Mouse (Mus musculus) forelimb bud, embryonic 11.5 days (tissue): Measurements from ENCODE around the gene Zfp697.
"Not testable (repeated sequence)": the region's sequence is repeated elsewhere in the genome, so short reads cannot be mapped to it uniquely, and the experiment has no call there.

Source experiments
- DNase-seq: peaks from one replicate; pipeline ENCODE4 v3.0.0-alpha.2; 2012; ENCODE audit warnings: low read depth, low spot score

Zfp697 gene

DNA sequence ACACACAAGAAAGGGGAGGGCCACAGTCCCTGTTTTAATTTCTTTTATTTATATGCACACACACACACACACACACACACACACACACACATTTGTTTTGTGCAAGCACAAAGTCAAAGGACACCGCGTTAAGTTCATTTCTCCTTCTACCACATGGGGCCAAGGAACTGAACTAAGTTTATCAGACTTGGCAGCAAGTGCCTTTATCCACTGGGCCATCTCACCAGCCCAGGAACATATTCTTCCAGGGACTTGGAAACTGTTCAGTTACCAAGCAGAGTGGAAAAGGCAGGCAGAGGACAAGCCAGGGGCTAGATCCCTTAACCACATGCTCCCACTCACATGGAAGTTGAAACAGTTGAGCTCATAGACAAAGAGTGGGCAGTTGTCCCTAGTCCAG is 13.5 kb upstream of the Zfp697 start:
- DNase-seq = no peak

DNA sequence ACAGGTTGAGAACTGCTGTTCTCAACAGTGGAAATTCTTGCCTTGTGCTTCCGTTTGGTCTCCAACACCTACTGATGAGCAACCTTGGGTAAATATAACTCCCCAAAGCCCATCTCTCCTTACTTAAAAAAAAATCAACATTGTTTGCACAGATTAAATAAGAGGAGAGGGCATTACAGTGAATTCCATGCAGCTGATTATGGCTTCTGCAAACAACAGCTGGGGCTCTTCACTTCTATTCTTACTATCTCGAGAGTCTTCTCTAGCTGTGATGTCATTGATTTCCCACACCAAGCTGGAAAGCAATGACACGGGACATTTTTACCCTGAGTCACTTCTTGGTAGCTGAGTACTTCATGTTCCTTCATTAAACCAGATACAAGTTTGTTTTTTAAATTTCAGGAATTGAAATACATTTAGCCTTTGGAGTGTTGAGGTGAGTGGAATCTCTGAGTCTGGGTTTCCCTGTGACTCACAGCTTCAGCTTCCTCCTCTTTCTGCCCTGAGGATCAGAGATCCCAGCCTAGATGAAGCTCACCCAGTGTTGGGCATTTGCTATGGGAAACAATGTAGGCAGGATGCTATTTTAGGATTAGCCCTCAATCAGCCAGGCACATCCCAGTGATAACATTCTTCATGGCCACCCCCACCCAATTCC is 8.1 kb upstream of the Zfp697 start:
- DNase-seq = no peak

DNA sequence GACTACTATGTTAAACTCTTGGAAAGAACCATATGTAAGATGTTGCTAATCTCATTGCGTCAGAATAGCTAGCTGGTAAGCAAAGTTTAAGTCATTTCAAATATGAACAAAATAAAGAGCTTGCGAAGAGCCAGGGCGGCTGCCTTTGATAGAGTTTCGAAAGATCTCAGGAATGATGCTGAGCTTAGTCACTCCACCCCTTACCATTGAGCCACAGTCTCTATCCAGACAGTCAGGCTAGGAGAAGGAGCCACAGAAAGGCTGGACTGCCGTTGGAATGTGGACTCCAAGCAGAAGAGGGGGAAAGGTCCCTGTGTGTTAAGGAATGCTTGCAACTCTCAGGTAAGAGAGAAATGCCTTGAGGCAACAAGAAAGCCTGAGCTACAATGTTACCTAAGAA is 7.3 kb upstream of the Zfp697 start:
- no peak for DNase-seq

DNA sequence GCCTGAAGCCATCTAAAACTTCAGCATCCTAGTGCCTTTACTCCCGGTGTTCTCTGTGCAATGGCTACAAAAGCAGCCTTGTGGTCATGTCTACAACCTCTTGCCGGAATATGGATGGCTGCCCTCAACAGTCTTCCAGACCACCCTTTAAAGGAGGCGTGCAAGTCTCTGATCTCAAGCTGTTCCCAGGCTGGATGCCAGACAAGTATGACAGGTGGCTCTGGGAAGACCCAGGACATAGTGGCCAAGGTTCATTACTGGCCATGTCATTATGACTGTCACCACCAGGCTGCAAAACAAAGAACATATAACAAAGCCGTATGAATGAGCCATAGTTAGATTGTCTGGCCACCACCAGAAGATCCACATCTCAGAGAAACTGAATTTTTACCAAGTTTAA is 4.0 kb upstream of the Zfp697 start:
- DNase-seq = no peak

DNA sequence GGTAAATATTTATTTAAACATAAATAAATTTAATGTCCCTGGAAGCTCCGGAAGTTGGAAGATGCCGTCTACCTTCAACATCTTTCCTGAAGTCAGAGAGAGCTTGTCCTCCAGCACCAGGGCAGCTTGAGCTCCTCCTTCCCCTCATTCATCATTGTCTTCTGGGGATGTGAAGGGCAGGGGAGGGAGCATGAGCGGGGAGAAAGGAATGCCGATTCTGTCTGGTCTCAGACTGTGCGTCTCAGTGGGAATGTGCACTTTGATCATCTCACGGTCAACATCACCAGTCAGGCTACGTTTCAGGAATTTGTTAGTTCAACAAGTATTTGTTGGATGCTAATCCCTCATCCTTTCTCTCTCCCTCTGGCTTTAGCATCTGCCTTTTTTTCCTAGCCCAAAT is 3.0 kb upstream of the Zfp697 start:
- DNase-seq = no peak

DNA sequence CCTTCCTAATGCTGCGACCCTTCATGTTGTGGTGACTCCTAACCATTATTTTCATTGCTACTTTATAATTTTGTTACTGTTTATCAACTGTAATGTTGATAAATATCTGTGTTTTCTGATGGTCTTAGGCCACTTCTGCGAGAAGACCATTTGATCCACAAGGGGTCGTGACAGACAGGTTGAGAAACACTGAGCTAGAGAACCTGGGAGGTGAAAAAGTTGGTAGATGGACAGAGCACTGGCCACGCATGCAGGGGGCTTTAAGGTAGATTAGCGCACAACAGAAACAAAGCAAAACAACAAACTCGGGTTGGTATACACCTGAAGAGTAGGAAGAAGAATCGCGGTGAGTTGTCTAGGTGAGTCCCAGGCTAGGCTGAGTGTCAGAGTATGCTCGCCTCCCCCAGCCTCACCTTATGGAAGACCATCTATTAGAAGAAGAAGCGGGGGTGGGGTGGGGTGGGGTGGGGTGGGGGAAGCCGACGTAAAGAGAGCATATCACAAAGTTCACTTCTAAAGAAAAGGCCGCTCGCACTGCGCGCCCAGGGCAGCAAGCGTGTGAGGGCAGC is 500 bp upstream of the Zfp697 start:
- no peak for DNase-seq

DNA sequence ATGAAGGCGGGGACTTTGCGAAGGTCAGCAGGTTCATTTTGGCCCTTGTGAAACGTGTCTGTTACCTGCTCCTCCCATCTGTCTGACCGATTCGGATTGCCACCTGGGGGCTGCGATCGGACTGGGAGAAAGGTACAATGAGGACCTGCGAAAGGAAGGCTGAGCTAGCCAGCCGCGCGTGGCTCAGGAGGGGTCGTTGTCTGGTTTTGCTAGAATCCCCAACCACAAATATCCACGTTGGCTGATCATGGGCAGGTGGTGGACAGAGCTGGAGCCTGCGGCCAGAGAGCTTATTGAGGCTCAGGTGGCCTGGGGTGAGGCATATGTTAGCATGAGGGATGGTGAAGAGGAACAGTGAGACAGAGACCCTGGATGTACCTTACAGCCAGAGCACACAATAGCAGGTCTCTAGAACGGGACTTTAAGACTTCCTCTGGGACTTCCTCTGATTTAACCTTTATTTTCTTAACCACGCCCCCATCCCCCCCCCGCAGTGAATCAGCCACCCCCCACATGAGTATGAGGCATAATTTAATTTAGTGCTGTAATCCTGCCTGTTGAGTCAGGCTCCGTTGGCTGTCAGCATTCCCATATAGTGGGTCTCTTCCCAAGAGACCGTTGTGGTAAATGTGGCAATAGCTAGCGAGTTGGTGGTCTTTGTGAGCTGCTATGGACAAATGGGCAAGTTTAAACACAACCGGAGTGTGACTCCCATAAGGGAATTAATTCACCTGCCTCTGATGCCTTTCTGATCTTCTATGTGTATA is 946 bp downstream of the Zfp697 start:
- DNase-seq = no peak

DNA sequence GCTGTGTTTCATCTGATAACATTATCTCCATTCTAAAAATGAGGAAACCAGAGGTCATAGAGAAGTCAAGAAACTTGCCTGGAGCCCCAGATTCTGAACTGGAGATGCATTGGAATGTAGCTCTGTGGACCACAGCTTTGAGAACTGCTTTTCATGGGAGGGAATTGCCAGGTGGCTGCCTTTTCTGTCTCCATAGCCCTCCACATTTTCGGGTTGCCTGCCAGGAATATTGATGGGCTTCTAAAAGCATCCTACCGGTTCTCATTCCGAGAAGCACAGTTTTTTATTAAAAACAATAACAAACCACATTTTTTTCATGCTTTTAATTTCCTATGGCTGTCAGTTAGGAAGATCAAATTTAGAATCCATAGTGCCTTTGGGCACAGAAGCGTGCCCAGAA is 4.8 kb downstream of the Zfp697 start:
- DNase-seq = no peak

DNA sequence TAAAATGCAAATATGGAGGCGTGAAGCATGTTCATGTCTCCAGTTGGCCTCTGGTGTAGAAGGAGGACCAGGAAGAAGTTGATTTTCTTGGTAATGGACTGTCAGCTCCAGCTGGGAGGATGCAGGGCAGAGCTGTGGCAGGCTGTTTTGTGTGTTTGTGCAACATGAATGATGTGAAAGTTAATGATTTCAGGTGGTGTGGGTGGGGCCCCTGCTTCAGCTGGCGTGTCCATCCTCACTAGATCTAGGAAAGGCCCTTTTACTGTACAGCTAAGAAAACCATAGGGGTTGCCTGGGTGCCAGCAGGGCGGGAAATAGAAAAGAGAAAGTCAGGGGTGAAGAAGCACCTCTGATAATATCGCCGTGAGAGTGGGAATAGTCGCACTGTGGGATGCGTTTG is 5.5 kb downstream of the Zfp697 start:
- DNase-seq = no peak

DNA sequence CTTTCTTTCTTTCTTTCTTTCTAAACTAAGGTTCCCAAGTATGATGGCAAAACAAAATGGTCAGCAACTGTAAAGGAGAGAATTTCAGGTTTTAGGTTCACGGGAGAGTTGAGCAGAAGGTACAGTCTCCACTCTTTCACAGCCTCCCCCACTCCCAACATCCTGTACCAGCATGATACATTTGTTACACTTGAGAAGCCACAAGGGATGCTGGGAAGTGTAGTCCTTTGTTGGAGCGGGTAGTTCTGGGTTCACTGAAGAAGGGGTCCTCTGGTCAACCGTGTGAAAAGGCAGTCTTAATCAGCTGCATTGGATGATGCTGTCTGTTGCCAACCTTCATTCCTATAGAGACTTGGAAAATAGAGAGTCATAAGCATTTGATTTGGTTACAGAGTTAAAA is 7.0 kb downstream of the Zfp697 start:
- DNase-seq = no peak

DNA sequence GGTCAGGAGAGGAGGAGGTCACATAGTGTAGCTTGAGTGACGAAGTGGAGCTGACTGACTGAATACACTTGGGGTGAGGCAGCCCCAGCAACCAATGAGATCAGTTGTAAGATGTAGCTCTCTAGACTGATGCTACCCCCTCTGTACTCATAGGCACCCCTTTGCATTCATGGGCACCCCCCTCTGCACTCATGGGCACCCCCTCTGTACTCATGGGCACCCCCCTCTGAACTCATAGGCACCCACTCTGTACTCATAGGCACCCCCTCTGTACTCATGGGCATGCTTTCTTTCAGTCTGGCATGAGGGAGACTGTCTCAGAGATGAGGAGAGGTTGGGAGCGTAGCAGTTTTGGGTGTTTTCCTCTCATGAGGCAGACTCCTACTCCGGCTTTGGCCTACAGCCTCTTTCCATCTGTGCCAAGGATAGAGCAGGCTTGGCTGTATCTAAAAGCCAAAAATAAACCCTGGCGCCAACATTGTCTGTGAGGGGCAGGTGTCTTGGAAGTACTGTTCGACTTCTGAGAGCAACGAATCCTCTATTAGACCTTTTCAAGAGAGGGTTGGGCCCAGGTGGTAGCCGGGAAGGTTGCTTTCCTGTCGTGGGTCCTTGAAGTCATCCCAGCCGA is 22.1 kb downstream of the Zfp697 start:
- DNase-seq = not testable (repeated sequence)

DNA sequence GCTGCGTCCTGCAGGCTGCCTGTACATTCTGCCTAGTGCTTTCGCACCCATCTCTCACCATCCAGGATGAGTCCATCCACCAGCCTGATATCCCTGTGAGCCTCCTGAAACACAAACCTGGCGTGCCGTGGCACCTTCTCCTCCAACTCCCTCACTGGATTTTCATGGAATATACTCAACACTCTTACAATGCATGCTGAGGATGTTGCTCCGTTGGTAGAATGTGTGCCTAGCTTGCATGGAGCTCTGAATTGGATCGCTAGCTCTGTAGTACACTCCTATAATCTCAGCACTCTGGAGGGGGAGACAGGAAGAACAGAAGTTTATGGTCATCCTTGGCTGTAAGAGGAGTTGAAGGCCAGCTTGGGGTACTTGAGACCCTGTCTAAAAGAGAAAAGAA is 23.6 kb downstream of the Zfp697 start:
- not testable (repeated sequence) for DNase-seq

DNA sequence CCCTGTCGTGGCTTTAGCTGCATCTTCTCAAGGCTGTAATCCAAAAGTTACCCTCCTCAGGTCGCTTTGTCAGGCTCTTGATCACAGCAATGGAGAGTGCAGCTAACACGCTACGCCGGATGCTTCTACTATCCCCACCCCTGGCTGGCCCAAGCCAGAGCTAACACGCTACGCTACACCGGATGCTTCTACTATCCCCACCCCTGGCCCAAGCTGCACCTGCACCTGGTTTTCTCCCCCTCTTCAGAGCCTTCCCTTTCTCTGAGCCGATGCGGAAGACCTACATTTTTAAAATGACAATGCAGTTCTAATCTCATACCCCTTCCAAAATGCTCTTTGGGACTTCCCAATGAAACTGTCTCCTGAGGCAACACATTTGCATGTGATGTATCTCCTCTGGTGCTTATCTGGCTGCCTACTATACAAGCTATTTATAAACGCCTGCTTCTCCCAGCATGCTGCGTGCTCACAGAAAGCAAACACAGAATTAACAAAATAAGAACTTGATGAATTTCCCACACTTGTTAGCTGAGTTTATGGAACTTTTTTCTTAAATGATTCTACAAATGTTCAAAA is 24.4 kb downstream of the Zfp697 start:
- DNase-seq = not testable (repeated sequence)

DNA sequence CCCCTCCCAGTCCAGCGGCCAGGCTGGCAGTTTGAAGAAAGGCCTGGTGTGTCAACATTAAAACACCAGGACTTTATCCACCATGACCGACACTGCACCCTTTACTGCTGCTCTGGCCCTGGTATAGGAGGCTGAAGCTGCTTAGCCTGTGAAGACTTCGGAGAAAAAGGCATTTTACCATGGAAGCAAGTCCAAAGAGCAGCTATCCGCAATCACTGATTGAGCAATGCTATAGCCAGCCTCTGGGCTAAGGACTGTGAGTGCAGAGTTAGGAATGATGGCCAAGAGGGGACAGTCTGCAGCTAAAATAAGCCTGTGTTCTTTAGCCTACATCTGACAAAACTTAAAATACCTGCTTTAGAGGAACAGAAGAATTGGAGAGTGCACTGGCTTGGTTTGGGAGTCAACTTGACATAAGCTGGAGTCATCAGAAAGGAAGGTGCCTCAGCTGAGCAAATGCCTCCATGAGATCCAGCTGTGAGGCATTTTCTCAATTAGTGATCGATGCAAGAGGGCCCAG is 25.1 kb downstream of the Zfp697 start:
- not testable (repeated sequence) for DNase-seq

DNA sequence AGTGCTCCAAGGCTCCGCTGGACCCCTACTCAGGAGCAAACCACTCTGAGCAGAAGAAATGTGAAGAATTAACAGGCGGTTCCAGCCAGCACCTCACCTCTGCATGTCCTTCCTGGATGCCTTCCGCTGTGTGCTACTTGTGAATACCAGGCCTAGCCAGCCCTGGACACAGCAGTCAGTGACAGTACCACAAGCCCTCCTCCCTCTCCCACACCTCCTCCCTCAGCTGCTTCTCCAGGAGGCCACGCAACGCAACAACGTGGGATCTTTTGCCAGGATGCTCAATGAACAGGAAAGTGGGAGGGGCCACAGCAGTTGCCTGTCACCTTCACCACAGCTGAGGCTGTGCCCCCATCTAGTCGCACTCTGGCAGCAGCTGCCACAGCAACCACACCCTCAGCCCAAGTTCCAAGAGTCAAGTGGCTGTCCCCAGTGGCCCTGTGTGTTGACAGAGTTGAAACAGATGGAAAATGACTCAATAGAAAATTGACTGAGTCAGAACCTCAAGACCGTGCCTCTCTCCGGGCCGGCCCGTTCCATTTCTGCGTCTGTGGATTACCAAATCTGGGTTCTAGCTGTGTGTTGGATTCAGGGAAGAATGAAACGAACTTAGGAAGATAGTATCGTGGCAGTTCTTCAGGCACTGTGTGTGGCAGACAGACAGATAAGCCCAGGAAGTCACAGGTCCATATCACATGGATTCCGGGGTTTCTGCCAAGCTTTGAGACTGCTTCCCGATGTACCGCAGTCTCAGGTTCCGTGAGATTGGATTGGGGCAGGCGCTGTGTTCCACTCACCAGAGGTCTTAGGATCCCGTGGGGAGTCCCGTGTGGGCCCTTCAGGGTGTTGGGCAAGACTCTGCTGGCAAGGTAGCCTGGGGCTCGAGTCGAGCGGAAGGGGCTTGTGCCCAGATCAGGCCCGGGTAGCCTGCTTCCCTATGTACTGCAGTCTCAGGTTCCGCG is 28.6 kb downstream of the Zfp697 start:
- not testable (repeated sequence) for DNase-seq

DNA sequence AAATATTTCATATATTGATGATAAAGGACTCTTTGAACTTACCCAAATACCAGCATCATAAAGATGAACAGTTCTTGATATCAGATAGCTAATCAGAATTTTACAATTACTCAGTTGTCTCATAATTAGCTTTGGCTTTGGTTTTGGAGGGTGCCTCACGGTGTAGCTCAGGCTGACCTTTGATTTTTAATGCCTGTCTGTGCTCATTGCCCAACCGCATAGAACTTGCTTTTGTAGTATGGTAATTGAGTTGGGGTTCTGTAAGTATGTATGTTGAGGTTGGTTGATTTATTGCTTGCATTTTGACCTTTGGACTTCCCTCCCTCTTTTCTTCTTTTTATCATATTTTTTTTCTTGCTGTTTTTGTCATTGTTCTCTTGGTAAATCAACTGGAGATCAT is 31.5 kb downstream of the Zfp697 start:
- no peak for DNase-seq

DNA sequence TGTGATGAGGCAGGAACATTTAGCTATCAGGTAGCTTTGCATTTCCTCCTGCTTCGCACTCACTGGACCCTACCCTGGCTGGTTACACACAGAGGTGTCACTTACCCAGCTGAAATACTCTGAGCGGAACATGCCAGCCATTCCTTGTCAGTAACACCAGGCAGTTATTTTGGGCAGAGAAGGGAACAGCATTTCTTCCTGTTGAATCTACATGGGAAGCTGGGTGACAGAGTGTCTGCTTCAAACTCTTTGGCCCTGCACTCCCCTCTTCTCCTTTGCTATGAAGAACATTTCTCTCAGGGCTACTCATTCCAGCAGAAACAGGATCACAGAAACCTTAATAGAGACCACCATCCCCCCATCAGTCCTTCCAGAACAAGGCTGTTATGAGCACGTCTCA is 32.0 kb downstream of the Zfp697 start:
- DNase-seq = no peak

DNA sequence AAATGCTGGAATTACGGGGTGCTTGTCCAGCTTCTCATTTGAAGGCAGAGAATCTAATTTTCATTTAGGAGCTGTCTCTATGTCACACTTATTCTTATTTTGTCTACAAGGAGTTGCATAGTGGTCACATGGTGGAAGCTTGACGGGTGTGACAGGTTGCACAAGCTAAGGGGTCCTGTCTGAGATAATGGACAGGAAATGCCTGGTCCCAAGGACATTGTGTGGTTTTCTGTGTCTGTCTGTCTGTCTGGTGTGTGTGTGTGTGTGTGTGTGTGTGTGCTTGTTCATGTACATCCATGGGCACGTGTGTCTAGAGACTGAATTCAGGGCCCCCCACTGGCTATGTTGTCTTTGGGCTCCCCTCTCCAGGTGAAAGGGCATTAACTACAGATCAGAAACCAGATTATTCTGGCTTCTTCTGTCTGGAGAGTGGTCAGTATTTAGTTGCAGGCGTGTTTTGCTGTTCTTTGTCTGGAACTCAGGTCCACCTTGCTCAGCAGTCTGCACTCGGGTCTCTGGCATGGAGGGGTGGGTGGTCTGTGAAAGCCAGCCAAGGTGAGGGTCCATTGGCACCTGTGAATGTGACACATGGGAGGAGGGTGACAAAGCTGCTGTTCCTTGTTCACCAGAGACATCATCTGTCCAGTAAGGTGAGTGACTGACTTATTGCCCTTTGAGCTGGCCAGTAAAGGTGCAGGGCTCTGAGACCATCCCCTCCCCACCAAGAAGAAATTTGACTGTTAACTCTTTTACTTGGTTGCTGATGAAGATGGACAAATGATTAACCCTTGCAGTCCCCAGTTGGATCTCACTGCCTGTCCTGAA is 34.4 kb downstream of the Zfp697 start:
- DNase-seq = no peak

DNA sequence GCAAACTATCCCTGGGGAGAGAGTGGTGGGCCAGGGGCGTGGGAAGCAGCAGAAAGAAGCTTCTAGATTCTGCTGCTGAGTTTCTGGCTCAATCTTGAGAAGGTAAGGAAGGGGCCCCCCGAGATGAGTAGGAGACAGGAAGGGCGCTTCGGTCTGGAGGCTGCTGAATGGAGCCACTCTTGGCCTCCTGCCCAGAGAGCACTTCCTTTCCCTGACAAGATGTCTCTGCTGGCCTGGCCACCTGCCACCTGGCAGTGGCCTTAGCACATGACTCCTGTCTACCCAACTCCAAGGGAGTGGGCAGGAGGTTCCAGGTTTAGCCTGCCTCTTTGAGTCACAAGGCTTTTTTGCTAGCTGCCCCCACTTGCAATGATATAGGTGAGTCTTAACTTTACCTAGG is 35.1 kb downstream of the Zfp697 start:
- DNase-seq = no peak
